Mouse (Mus musculus): ENCODE measurements around the gene Unc5a.

The Unc5a gene

DNA sequence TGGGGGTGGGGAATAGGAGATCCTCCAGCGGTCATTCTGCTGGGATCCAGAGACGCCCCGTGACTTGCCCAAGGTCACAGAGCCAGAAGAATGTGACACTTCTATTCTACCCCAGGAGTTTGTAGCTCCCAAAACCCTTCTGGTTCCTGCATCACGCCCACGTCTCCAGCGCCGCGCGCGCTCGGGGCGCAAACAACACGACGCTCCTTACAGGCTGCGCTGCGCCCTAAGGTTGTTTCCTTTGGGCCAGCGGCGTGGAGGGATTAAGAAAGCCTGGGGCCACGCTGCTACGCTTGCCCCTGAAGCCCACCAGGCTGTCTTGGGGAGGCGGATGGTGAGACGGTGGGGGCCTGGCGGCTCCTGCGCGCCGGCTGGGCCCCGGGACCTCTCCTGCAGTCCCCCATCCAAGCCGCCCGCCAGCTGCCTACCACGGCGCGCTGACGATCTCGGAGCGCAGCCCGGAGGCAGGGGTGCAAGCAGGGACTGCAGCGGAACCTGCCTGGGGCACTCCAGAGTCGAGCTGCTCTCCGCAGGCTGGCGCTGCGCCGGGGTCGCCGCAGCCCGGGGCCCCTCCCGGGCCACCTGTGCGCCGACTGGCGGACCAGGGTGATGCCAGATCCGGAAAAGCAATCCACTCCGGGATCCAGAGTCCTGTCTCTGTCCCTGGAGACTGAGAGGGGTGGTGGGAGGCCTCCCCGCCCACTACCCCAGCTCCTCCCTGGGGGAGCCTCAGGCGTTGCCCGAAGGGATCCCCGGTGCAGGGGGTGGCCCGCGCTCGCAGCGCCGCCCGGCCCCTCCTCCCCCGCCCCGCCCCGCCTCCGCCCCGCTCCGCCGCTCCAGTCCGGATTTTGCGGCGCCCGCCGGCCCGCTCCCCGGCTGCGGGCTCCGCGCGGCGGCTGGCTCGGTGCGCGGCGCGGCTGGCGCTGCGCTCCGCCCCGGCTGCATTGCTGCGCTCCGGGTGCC is at the start of gene Unc5a:
Gene Unc5a, plus strand, starts transcription at position 881 of the 963 bp plus-strand sequence.
- in situ Hi-C loops (cut with MboI, MseI): no loop called here

GRCm38 (mm10) chr13:54912053-54912452 is 37.2 kb upstream of the Unc5a start:
- in situ Hi-C loops (cut with MboI, MseI): no loop called here

GRCm38 (mm10) chr13:54912894-54913621 is 36.2 kb upstream of the Unc5a start:
- in situ Hi-C loops (cut with MboI, MseI): no loop called here

DNA sequence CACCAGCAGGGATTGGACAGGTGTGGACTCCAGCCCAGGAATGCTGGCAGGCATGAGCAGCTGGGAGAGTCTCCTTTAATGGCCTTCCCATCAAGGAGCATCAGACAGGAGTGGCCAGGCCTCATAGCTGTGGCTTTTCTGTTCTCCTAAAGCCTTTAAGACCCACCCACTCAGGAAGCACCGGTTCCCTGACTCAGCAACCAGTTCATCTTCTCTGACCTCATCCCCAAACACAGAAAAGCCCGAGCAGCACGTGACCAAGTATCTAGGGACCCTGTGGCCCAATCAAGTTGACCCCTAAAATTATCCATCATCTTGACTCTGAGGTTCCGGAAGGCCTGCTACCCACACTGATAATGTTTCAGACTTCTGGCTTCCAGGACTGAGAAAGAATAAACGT is 32.6 kb upstream of the Unc5a start:
- in situ Hi-C loops (cut with MboI, MseI): no loop called here

GRCm38 (mm10) chr13:54918910-54919309 is 30.3 kb upstream of the Unc5a start:
- in situ Hi-C loops (cut with MboI, MseI): no loop called here

- in situ Hi-C loops (cut with MboI, MseI): no loop called here
Measured at GRCm38 (mm10) chr13:54919666-54920065, 29.5 kb upstream of the Unc5a start.

- in situ Hi-C loops (cut with MboI, MseI): no loop called here
Measured at GRCm38 (mm10) chr13:54921700-54922099, 27.5 kb upstream of the Unc5a start.

GRCm38 (mm10) chr13:54923705-54924104 is 25.5 kb upstream of the Unc5a start:
- in situ Hi-C loops (cut with MboI, MseI): no loop called here

DNA sequence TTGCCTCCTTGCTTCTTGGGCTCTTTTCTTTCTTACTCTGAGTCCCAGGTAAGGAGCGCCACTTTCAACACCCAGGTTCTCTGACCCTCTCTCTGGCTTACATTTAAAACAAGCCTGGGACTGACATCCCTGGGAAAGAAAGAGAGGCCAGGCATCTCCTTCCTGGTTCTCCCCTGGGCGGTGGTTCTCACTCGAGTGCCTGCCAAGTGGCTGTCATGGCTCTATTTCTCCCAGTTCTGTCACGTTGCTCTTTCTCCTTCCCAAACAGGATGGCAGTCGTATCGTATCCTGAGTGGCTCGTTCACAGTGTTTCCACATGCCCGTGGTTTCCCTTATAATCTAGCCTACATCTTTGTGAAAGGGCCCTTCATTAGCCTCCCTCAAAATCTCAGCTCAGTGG is 23.7 kb upstream of the Unc5a start:
- in situ Hi-C loops (cut with MboI, MseI): no loop called here

DNA sequence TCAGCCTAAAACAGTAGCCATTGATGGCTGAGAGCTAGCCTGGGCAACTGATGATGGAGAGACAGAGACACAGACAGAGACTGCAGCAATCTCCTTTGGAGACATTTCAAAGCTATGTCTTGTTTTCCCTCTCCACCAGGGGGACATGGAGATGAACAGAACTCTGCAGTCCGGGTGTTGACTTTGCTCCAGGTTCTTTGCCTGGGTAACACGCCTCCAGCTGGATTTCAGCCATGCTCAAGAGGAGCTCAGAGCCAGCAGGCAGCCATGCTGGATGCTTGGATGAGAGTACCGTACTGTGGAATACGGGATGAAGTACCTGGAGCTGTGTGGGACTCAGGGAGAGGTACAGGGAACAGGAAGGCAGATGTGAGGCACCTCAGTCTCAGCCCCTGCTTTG is 22.6 kb upstream of the Unc5a start:
- in situ Hi-C loops (cut with MboI, MseI): no loop called here

- in situ Hi-C loops (cut with MboI, MseI): no loop called here
Measured at GRCm38 (mm10) chr13:54930123-54930522, 19.1 kb upstream of the Unc5a start.

DNA sequence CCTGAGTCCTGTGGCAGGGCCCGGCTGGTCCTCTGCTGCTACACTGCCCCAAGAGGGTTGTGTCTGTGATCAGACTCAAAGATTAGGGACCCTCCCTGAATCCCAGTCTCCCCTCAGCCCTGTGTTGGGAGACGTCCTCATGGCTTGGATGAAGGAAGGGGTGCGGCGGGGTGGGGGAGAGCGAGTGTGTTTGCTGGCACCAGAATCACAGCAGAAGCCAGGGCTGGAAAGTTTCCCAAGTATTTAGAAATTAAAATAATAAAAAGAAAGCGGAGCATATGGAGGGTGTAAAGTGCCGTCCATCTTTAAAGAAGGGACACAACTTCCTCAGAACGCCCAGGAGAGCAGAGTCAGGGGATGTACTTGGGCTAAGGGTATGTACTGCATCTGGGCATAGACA is 14.3 kb upstream of the Unc5a start:
- in situ Hi-C loops (cut with MboI, MseI): no loop called here

DNA sequence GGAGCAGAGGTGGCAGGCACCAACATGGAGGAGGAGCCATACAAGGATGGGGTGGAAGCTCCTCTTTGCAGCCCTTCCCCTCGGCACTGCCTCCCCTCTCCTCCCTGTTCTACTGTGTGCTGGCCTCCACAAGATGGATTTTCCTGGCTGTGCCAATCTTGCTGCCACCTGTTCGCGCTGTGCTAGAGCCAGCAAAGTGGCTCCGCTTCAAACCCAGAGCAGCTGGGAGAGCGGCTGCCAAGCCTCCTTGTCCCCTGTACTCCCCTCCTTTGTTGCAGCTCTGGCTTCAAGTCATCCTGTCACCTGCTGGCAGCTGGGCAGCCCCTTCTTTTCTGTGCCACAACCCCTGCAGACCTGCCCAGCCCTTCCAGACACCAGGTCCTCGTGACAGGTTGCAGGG is 13.0 kb upstream of the Unc5a start:
- in situ Hi-C loops (cut with MboI, MseI): no loop called here

- in situ Hi-C loops (cut with MboI, MseI): no loop called here
Measured at GRCm38 (mm10) chr13:54937885-54938284, 11.3 kb upstream of the Unc5a start.

DNA sequence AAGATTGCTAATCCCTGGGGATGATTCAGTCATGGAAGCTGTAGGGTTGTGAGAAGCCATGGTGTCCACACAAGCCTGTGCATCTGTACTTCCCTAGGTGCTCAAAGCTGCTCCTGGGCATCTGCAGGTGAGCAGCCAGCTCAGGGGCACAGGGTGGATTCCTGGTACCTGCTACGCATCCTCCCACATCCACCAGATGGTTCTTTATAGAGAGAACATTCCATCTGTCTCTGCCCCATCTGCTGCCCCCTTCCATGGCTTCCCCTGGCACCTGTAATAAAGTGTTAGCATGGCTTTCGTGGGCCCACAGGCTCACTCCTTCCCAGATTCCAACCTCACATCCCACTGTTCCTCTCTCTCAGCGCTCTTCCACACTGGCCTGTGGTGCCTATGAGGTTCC is 10.7 kb upstream of the Unc5a start:
- in situ Hi-C loops (cut with MboI, MseI): no loop called here

- in situ Hi-C loops (cut with MboI, MseI): no loop called here
Measured at GRCm38 (mm10) chr13:54944411-54945157, 4.6 kb upstream of the Unc5a start.

GRCm38 (mm10) chr13:54945332-54945731 is 3.9 kb upstream of the Unc5a start:
- in situ Hi-C loops (cut with MboI, MseI): no loop called here

DNA sequence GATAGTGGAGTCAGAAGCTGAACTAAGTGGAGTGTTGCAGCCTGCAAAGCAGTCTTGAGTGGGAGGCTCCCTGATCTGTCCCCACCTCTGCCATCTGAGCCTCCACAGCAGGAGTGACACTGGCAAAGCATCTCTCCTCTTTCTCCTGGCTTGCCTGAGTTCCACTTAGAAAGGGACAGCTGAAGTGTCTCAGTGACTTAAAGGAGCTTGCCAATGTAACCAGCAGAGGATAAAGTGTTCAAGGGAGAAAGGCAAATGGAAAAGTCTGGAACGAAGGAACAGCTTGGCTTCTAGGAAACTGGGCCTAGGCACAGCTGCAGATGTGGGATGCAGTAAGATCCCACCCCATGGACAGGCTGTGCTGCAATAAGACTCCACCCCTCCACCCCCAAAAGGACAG is 2.8 kb upstream of the Unc5a start:
- in situ Hi-C loops (cut with MboI, MseI): no loop called here

DNA sequence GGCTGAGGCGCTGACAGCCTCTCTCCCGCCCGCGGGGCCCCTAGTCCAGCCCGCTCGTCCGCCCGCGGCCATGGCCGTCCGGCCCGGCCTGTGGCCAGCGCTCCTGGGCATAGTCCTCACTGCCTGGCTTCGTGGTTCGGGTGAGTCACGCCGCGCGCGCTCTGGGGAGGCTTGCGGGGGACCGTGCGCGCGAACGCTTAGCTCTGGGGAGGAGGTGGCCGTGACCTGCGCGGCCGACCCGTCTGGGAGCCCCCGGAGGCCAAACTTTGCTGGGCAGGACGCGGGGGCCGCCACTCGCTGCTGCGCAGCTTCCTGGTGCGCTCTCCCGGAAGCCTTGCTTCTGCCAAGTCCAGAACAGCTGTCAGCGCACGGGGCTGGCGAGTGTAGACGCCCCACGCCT is 381 bp downstream of the Unc5a start:
- in situ Hi-C loops (cut with MboI, MseI): no loop called here

GRCm38 (mm10) chr13:54950131-54950530 is 920 bp downstream of the Unc5a start:
- in situ Hi-C loops (cut with MboI, MseI): no loop called here

DNA sequence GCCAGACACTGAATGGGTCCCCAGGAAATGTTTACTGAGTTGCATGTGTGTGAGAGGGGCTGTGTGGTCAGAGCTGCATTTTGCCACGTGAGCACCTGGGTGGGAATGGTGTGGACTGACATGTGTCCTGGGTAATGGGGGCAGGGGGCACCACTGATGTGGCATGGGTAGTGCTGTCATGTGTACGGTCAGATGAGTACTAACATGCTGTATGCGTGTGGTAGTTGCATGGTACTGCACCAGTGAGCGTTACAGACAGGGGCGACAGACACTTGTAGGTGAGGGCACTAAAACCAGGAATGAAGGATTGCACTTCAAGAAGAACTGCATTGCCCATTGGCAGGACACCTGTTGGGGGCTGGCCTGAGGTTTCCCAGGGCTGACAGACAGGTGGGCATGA is 2.0 kb downstream of the Unc5a start:
- in situ Hi-C loops (cut with MboI, MseI): no loop called here

- in situ Hi-C loops (cut with MboI, MseI): no loop called here
Measured at GRCm38 (mm10) chr13:54954745-54955144, 5.5 kb downstream of the Unc5a start.
